Mouse (Mus musculus) midbrain, embryonic 16.5 days (tissue): ENCODE results near the gene Lmtk2. TPM values are rescaled to one million over a fixed set of nuclear protein-coding genes. Genes with fewer than 3 reads are reported as not detected.

Experiments used
- ATAC-seq: fragments of 200-750 bp; cut with Nextera tagmentation; 2 replicates; pipeline ENCODE4 v1.8.0; 2017; ENCODE audit warnings: moderate TSS enrichment
- H3K27ac ChIP-seq: fragments of 300-500 bp; sonication (generic); 2 replicates; pipeline ENCODE4 v1.5.1; 2014; ENCODE audit warnings: mild to moderate bottlenecking, low read length, mixed read lengths
- H3K27me3 ChIP-seq: fragments of 300-500 bp; sonication (generic); 2 replicates; pipeline ENCODE4 v1.6.1; 2014; ENCODE audit warnings: low read depth, low read length, mixed read lengths; ENCODE audit not compliant: control insufficient read depth, insufficient read depth
- H3K36me3 ChIP-seq: fragments of 300-500 bp; sonication (generic); 2 replicates; pipeline ENCODE4 v1.6.1; 2014; ENCODE audit warnings: mild to moderate bottlenecking, low read length, moderate library complexity, mixed read lengths; ENCODE audit not compliant: control insufficient read depth, insufficient read depth
- H3K4me1 ChIP-seq: fragments of 300-500 bp; sonication (generic); 2 replicates; pipeline ENCODE4 v1.6.1; 2014; ENCODE audit warnings: mild to moderate bottlenecking, low read length, mixed read lengths; ENCODE audit not compliant: control insufficient read depth, insufficient read depth
- H3K4me2 ChIP-seq: fragments of 300-500 bp; sonication (generic); 2 replicates; pipeline ENCODE4 v1.6.1; 2014; ENCODE audit warnings: mild to moderate bottlenecking, low read length, mixed read lengths
- H3K4me3 ChIP-seq: fragments of 300-500 bp; sonication (generic); 2 replicates; pipeline ENCODE4 v1.5.1; 2014; ENCODE audit warnings: low read depth, mild to moderate bottlenecking, low read length, moderate library complexity, mixed read lengths
- H3K9ac ChIP-seq: fragments of 300-500 bp; sonication (generic); 2 replicates; pipeline ENCODE4 v1.6.1; 2014; ENCODE audit warnings: low read depth, low read length, mixed read lengths
- H3K9me3 ChIP-seq: fragments of 300-500 bp; sonication (generic); replicated peaks from 2 replicates; pipeline ENCODE4 v1.6.1; 2014; ENCODE audit warnings: mild to moderate bottlenecking, low read length, mixed read lengths; ENCODE audit not compliant: control insufficient read depth, poor library complexity, severe bottlenecking
- WGBS: fragments of 180-500 bp; shearing (Covaris S2); extraction: QIAGEN DNeasy Blood & Tissue Kit; methylation state at CpG from one replicate; pipeline ENCODE4 v1.1.7; 2014; 5-methylcytosine and 5-hydroxymethylcytosine counted together
- polyA plus RNA-seq: library from polyadenylated mRNA; unstranded; fragments of >200 nt; fragmentation: Nextera tagmentation; extraction: Ambion mirVana; gene quantifications from 2 replicates; pipeline ENCODE4 v1.2.1, GENCODE M21; 2015

The Lmtk2 gene
- polyA plus RNA-seq, 1 experiment from 2014 or later, result 9.0 TPM

GRCm38 (mm10) chr5:144154528-144154927, 54.3 kb downstream of the Lmtk2 start:
- Histone ChIP-seq H3K9ac (no peak overlapping the region), H3K4me2 (no peak overlapping the region), H3K4me1 (no peaks in the 10 kb centered on the region), H3K4me3 (no peak overlapping the region), H3K27ac (no peak overlapping the region), H3K27me3 (no peaks in the 10 kb centered on the region), H3K36me3 (peaks cover 13% of the 10 kb centered on the region; the same call in 1 of the 2 replicates), H3K9me3 (no peaks in the 10 kb centered on the region)
- whole genome bisulfite sequencing, result 28% methylated on average over 7 of the region's 7 CpGs
- ATAC-seq, result no peak

- no peak overlapping the region for H3K4me3 ChIP-seq
These were observed 58.4 kb downstream of the Lmtk2 start for GRCm38 (mm10) chr5:144158604-144159003.

DNA sequence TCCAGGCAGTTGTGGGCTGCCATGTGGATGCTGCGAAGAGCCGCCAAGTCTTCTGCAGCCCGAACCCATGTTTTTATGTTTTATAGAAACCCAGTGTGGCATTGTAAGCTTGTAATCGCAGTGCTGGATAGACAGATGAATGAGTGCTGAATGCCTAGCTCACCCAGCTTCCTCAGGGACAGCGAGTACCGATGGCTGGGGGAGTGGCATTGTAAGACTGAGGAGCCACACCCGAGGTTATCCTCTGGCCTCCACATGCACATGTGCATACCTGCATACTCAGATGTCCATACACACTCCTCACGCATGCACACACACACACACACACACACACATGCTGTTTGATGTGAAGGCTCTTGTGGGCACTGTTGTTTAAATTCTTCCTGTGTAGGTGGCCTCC, 58.9 kb downstream of the Lmtk2 start:
- no peak overlapping the region for H3K4me2 ChIP-seq
- WGBS, result 85% methylated on average over 8 of the region's 8 CpGs
- no peak overlapping the region for H3K4me3 ChIP-seq
- peaks cover 15% of the 10 kb centered on the region for H3K36me3 ChIP-seq
- peaks cover 2% of the 10 kb centered on the region; the same call in 1 of the 2 replicates for H3K4me1 ChIP-seq
- no peak for ATAC-seq
- no peaks in the 10 kb centered on the region for H3K27me3 ChIP-seq
- no peak overlapping the region for H3K27ac ChIP-seq
- no peaks in the 10 kb centered on the region for H3K9me3 ChIP-seq
- H3K9ac ChIP-seq, result no peak overlapping the region

More at GRCm38 (mm10) chr5:144158604-144159003, 58.4 kb downstream of the Lmtk2 start:
- Histone ChIP-seq H3K27me3 (no peaks in the 10 kb centered on the region), H3K27ac (0 out of 2 replicates have a peak overlapping the region, but pooled peaks have one; percentile 50), H3K4me2 (no peak overlapping the region), H3K9ac (no peak overlapping the region), H3K9me3 (no peaks in the 10 kb centered on the region), H3K36me3 (peaks cover 10% of the 10 kb centered on the region), H3K4me1 (peaks cover 2% of the 10 kb centered on the region; the same call in 1 of the 2 replicates)
- peak; percentile 62; the same call in 1 of the 2 replicates for ATAC-seq
- 26% methylated on average over 4 of the region's 4 CpGs for WGBS

DNA sequence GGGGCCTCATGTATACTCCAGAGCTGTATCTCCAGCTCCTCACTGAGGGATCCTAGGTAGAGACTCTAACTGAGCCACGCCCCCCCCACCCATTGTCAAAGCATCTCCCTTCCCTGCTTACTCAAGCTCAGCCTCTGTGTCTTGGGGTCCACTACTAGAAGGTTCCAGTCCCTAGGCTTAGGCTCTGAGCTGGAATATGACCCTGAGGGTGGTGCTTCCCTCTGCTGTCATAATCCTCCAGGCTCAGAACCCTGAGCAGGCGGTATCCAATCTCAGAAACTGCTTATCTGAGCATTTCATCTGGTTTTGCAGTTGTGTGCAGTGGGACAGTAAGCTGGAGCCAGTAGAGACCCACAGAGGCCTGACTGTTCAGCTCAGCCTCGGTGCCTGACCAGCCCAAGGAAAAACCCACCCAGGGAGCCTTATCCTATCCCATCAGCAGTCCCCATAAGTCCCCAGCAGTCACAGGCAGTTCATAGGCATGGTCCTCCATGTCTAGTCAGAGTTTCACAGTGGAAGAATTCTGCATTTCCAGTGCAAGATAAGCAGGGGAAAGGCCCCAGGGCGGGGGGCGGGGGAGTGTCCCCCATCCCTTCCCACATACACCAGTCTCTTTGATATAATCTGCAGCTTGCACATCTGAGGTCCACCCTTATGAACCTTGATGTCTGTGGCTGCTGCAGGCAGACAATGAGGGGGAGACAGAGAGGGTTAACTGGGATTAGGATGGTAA, 62.0 kb downstream of the Lmtk2 start:
- peaks cover 2% of the 10 kb centered on the region; the same call in 1 of the 2 replicates for H3K4me1 ChIP-seq
- H3K27me3 ChIP-seq, result no peaks in the 10 kb centered on the region
- H3K9me3 ChIP-seq, result no peaks in the 10 kb centered on the region
- WGBS, result 79% methylated on average over 5 of the region's 5 CpGs
- ATAC-seq, result no peak
- no peak overlapping the region for H3K4me2 ChIP-seq
- no peak overlapping the region for H3K4me3 ChIP-seq
- 0 out of 2 replicates have a peak overlapping the region, but pooled peaks have one; percentile 34 for H3K27ac ChIP-seq
- H3K36me3 ChIP-seq, result peaks cover 23% of the 10 kb centered on the region
- H3K9ac ChIP-seq, result no peak overlapping the region

DNA sequence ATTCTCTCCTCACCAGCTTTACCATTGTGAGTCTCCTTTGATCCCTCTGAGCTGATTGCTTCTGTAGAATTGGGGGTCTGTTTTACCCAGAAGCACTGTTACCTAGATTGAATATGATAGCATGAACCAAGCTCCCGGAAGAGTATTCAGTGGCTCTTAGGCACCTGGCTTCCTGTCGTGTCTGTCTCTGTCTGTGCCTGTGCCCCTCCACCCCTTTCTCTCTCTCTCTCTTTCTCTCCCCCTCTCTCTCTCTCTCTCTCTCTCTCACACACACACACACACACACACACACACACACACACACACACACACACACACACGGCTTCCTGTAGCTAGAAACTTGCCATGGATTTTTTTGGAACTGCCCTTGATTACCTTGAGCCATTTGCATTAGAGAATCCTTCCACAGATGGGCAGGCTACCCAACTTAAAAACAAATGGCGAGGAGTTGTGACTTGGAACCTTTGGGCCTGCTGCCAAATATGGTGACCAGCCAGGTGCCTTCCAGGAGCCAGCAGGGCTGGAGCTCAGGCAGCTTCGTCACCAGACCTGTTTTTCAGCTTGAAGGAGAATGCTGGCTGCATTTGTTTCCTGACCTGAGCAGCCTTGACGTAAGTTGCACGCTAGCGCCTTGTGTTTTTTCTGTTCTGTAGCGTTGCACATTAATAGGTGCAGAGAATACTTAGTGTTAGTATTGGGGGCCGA, 62.7 kb downstream of the Lmtk2 start:
- Histone ChIP-seq H3K4me3 (no peak overlapping the region), H3K4me2 (no peak overlapping the region), H3K36me3 (peaks cover 23% of the 10 kb centered on the region), H3K4me1 (peaks cover 2% of the 10 kb centered on the region; the same call in 1 of the 2 replicates), H3K27ac (no peak overlapping the region), H3K9me3 (no peaks in the 10 kb centered on the region), H3K27me3 (no peaks in the 10 kb centered on the region), H3K9ac (no peak overlapping the region)
- ATAC-seq, result no peak
- 76% methylated on average over 10 of the region's 10 CpGs for WGBS

- H3K27me3 ChIP-seq, result no peaks in the 10 kb centered on the region
- peaks cover 20% of the 10 kb centered on the region for H3K36me3 ChIP-seq
- no peak overlapping the region for H3K27ac ChIP-seq
- no peaks in the 10 kb centered on the region for H3K9me3 ChIP-seq
- H3K4me3 ChIP-seq, result no peak overlapping the region
- peaks cover 2% of the 10 kb centered on the region; the same call in 1 of the 2 replicates for H3K4me1 ChIP-seq
- no peak overlapping the region for H3K9ac ChIP-seq
- 93% methylated on average over 3 of the region's 3 CpGs for WGBS
- H3K4me2 ChIP-seq, result no peak overlapping the region
- no peak for ATAC-seq
These were observed 65.5 kb downstream of the Lmtk2 start for GRCm38 (mm10) chr5:144165756-144166155.

GRCm38 (mm10) chr5:144169275-144169975, 69.2 kb downstream of the Lmtk2 start:
- Histone ChIP-seq H3K9ac (no peak overlapping the region), H3K4me1 (no peaks in the 10 kb centered on the region), H3K36me3 (peaks cover 31% of the 10 kb centered on the region), H3K4me3 (no peak overlapping the region), H3K9me3 (no peaks in the 10 kb centered on the region), H3K27me3 (no peaks in the 10 kb centered on the region), H3K4me2 (no peak overlapping the region), H3K27ac (0 out of 2 replicates have a peak overlapping the region, but pooled peaks have one; percentile 33)
- no peak for ATAC-seq
- WGBS, result 90% methylated on average over 8 of the region's 8 CpGs

DNA sequence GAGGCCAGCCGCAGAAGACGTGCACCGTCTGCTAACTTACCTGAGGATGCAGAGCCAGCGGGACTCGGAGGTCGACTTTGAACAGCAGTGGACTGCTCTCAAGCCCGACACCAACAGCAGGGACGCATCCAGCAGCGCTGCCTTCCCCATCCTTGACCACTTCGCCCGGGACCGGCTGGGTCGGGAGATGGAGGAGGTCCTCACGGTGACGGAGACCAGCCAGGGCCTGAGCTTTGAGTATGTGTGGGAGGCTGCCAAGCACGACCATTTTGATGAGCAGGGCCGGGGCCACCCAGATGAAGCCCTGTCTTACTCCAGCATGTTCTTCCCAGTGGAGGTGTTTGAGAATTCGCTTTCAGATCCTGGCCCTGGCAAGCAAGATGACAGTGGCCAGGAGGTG, 73.4 kb downstream of the Lmtk2 start:
- Histone ChIP-seq H3K27me3 (no peaks in the 10 kb centered on the region), H3K36me3 (peaks cover 36% of the 10 kb centered on the region), H3K27ac (no peak overlapping the region), H3K4me3 (no peak overlapping the region), H3K9me3 (no peaks in the 10 kb centered on the region), H3K4me2 (no peak overlapping the region), H3K9ac (no peak overlapping the region), H3K4me1 (no peaks in the 10 kb centered on the region)
- no peak for ATAC-seq
- WGBS, result 94% methylated on average over 17 of the region's 18 CpGs
